Mouse (Mus musculus) stomach, embryonic 16.5 days (tissue): ENCODE measurements around the gene Mpv17. TPM values are rescaled to one million over a fixed set of nuclear protein-coding genes. Genes with fewer than 3 reads are reported as not detected.

ENCODE experiments used
- ATAC-seq: fragments of 200-750 bp; cut with Nextera tagmentation; 2 replicates; pipeline ENCODE4 v1.8.0; 2017; ENCODE audit warnings: moderate number of reproducible peaks, moderate TSS enrichment; ENCODE audit not compliant: insufficient read depth, low FRiP score
- H3K27ac ChIP-seq: fragments of 300-500 bp; sonication (generic); 2 replicates; pipeline ENCODE4 v1.5.1; 2014; ENCODE audit warnings: low read length
- H3K27me3 ChIP-seq: fragments of 300-500 bp; sonication (generic); 2 replicates; pipeline ENCODE4 v1.6.1; 2014; ENCODE audit warnings: low read length, control low read depth, mixed read lengths; ENCODE audit not compliant: control insufficient read depth, insufficient read depth
- H3K36me3 ChIP-seq: fragments of 300-500 bp; sonication (generic); 2 replicates; pipeline ENCODE4 v1.6.1; 2014; ENCODE audit warnings: low read length; ENCODE audit not compliant: control insufficient read depth, insufficient read depth
- H3K4me1 ChIP-seq: fragments of 300-500 bp; sonication (generic); 2 replicates; pipeline ENCODE4 v1.6.1; 2014; ENCODE audit warnings: low read length, control low read depth, mixed read lengths; ENCODE audit not compliant: control insufficient read depth, insufficient read depth
- H3K4me2 ChIP-seq: fragments of 300-500 bp; sonication (generic); 2 replicates; pipeline ENCODE4 v1.6.1; 2014; ENCODE audit warnings: low read depth, low read length, mixed read lengths
- H3K4me3 ChIP-seq: fragments of 300-500 bp; sonication (generic); replicated peaks from 2 replicates; pipeline ENCODE4 v1.5.1; 2014; ENCODE audit warnings: mild to moderate bottlenecking, low read length
- H3K9ac ChIP-seq: fragments of 300-500 bp; sonication (generic); 2 replicates; pipeline ENCODE4 v1.6.1; 2014; ENCODE audit warnings: low read length
- H3K9me3 ChIP-seq: fragments of 300-500 bp; sonication (generic); replicated peaks from 2 replicates; pipeline ENCODE4 v1.6.1; 2016; ENCODE audit warnings: low read length, control low read depth; ENCODE audit not compliant: control insufficient read depth
- WGBS: fragments of 180-500 bp; shearing (Covaris S2); extraction: QIAGEN DNeasy Blood & Tissue Kit; methylation state at CpG from one replicate; pipeline ENCODE4 v1.1.7; 2014; 5-methylcytosine and 5-hydroxymethylcytosine counted together
- polyA plus RNA-seq: library from polyadenylated mRNA; unstranded; fragments of >200 nt; fragmentation: Nextera tagmentation; extraction: Ambion mirVana; gene quantifications from 2 replicates; pipeline ENCODE4 v1.2.1, GENCODE M21; 2015

Mpv17 gene
- polyA plus RNA-seq, 1 experiment from 2014 or later, result 63.8 TPM

GRCm38 (mm10) chr5:31094799-31095691 lies 59.0 kb downstream of the Mpv17 start:
- H3K9me3 ChIP-seq, result no peaks in the 10 kb centered on the region
- H3K9ac ChIP-seq, result peak overlapping the region; percentile 19; the same call in 1 of the 2 replicates
- H3K36me3 ChIP-seq, result no peaks in the 10 kb centered on the region
- H3K4me2 ChIP-seq, result peak overlapping the region; percentile 53
- H3K4me1 ChIP-seq, result peaks cover 26% of the 10 kb centered on the region
- no peak overlapping the region for H3K27ac ChIP-seq
- H3K4me3 ChIP-seq, result peak overlapping the region; percentile 39
- H3K27me3 ChIP-seq, result peaks cover 71% of the 10 kb centered on the region
- under 1% methylated on average over 59 of the region's 59 CpGs for WGBS
- peak; percentile 44; the same call in 1 of the 2 replicates for ATAC-seq

GRCm38 (mm10) chr5:31094100-31094798 lies 59.8 kb downstream of the Mpv17 start:
- Histone ChIP-seq H3K36me3 (no peaks in the 10 kb centered on the region), H3K9ac (no peak overlapping the region; the same call in 1 of the 2 replicates), H3K27me3 (peaks cover 79% of the 10 kb centered on the region), H3K27ac (no peak overlapping the region), H3K4me1 (peaks cover 26% of the 10 kb centered on the region), H3K4me2 (peak overlapping the region; percentile 53), H3K9me3 (no peaks in the 10 kb centered on the region), H3K4me3 (peak overlapping the region; percentile 39)
- ATAC-seq, result no peak
- WGBS, result 1% methylated on average over 29 of the region's 29 CpGs

DNA sequence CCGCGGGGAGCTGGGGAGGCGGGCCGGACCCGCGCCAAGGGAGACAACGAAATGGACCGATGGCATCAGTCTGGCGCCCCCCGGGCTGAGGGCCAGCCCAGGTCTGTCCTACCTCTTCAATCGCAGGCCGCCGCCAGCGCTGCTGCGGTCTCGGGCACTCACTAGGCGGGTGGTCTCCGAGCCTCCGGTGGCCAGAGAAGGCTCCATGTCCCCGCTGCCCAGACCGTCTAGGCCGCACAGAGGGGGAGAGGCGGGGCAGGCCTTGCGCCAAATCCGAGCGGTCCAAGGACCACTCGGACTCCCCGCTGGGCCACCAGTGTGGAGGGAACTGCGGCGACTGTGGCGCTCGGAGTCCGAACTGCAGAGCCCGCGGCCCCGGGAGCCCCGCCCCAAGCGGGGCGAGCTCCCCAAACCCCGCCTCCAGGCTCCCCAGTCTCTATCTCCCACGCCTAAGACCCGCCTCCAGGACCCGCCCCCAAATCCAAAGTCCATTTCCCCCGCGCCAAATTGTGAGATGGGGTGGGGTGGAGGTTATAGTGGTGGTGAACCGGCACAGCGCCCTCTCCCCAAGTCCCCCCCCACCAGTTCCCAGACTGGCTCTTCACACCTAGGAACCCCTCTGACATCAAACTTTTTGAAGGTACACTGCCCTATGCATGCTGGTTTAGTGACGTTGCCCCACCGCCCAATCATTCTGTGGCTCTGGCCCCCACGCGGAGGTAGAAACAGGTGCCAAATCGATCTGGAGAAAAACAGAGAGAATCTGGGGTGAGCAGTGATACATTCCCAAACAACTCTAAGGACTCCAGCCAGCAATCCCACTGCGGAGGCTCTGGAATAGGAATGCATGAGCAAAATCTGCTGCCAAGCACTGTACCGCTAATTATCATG lies 60.7 kb downstream of the Mpv17 start:
- ATAC-seq, result peak; percentile 74
- Histone ChIP-seq H3K36me3 (no peaks in the 10 kb centered on the region), H3K4me3 (peak overlapping the region; percentile 51), H3K4me1 (peaks cover 26% of the 10 kb centered on the region), H3K27ac (no peak overlapping the region), H3K4me2 (peak overlapping the region; percentile 76), H3K9me3 (no peaks in the 10 kb centered on the region), H3K27me3 (peaks cover 81% of the 10 kb centered on the region), H3K9ac (peak overlapping the region; percentile 20)
- WGBS, result 1% methylated on average over 54 of the region's 54 CpGs

- no peak for ATAC-seq
- H3K9me3 ChIP-seq, result no peaks in the 10 kb centered on the region
- peak overlapping the region; percentile 20; the same call in 1 of the 2 replicates for H3K9ac ChIP-seq
- H3K4me1 ChIP-seq, result peaks cover 26% of the 10 kb centered on the region
- WGBS, result 2% methylated on average over 46 of the region's 53 CpGs
- H3K27ac ChIP-seq, result no peak overlapping the region
- H3K4me3 ChIP-seq, result peak overlapping the region; percentile 51
- H3K27me3 ChIP-seq, result peaks cover 84% of the 10 kb centered on the region
- H3K4me2 ChIP-seq, result peak overlapping the region; percentile 76
- H3K36me3 ChIP-seq, result no peaks in the 10 kb centered on the region
These were observed 61.6 kb downstream of the Mpv17 start for GRCm38 (mm10) chr5:31092231-31092975.

Other genes starting within 250 kb of the Mpv17 start
- gene Ost4, start 246.5 kb downstream of the Mpv17 start, polyA plus RNA-seq, result 434 and 465 TPM in 2 replicates
- 245 and 257 TPM in 2 replicates for gene Emilin1, start 240.8 kb downstream of the Mpv17 start, polyA plus RNA-seq
- gene Khk, start 232.8 kb downstream of the Mpv17 start, polyA plus RNA-seq, result 28.8 and 31.8 TPM in 2 replicates
- 12.3 and 14.3 TPM in 2 replicates for gene Cgref1, start 208.7 kb downstream of the Mpv17 start, polyA plus RNA-seq
- gene Preb, start 193.9 kb downstream of the Mpv17 start, polyA plus RNA-seq, result 131 and 154 TPM in 2 replicates
- 0.99 and 1.1 TPM in 2 replicates for gene Tcf23, start 185.6 kb downstream of the Mpv17 start, polyA plus RNA-seq
- 163 and 167 TPM in 2 replicates for gene Atraid, start 105.9 kb downstream of the Mpv17 start, polyA plus RNA-seq
- gene Slc5a6, start 105.3 kb downstream of the Mpv17 start, polyA plus RNA-seq, result 9.5 and 10.3 TPM in 2 replicates
- gene Cad, start 99.5 kb downstream of the Mpv17 start, polyA plus RNA-seq, result 26.0 and 26.8 TPM in 2 replicates
- gene Dnajc5g, start 48.0 kb downstream of the Mpv17 start, polyA plus RNA-seq, result not detected in 2 replicates
- gene Slc30a3, start 46.0 kb downstream of the Mpv17 start, polyA plus RNA-seq, result 0.25 and 0.30 TPM in 2 replicates
- 5.9 TPM in 1 of 2 replicates, not detected in the other for gene Trim54, start 37.5 kb downstream of the Mpv17 start, polyA plus RNA-seq
- gene Ucn, start 15.4 kb downstream of the Mpv17 start, polyA plus RNA-seq, result not detected in 2 replicates
- 1.2 and 2.0 TPM in 2 replicates for gene Gm29609, start 25.7 kb upstream of the Mpv17 start, polyA plus RNA-seq
- 68.1 and 69.4 TPM in 2 replicates for gene Gtf3c2, start 25.9 kb upstream of the Mpv17 start, polyA plus RNA-seq
- gene Snx17, start 39.0 kb upstream of the Mpv17 start, polyA plus RNA-seq, result 129 and 131 TPM in 2 replicates
- 66.5 and 66.7 TPM in 2 replicates for gene Eif2b4, start 39.2 kb upstream of the Mpv17 start, polyA plus RNA-seq
- 4.1 and 5.2 TPM in 2 replicates for gene Zfp513, start 48.1 kb upstream of the Mpv17 start, polyA plus RNA-seq
- 107 and 108 TPM in 2 replicates for gene Ppm1g, start 66.4 kb upstream of the Mpv17 start, polyA plus RNA-seq
- 146 and 158 TPM in 2 replicates for gene Nrbp1, start 86.6 kb upstream of the Mpv17 start, polyA plus RNA-seq
- 0.45 TPM in 1 of 2 replicates, not detected in the other for gene Gm9970, start 87.0 kb upstream of the Mpv17 start, polyA plus RNA-seq
- gene Krtcap3, start 97.4 kb upstream of the Mpv17 start, polyA plus RNA-seq, result 64.2 and 76.1 TPM in 2 replicates
- 34.6 and 35.1 TPM in 2 replicates for gene Ift172, start 136.9 kb upstream of the Mpv17 start, polyA plus RNA-seq
- gene Fndc4, start 141.8 kb upstream of the Mpv17 start, polyA plus RNA-seq, result 23.0 and 23.7 TPM in 2 replicates
- gene Gckr, start 143.2 kb upstream of the Mpv17 start, polyA plus RNA-seq, result 0.89 and 1.3 TPM in 2 replicates